Mouse (Mus musculus) ES-Bruce4 (cell line): ENCODE data around the gene Wrap53.

Experiments
- CTCF ChIP-seq: IDR thresholded peaks from one replicate; pipeline ENCODE4 v1.8.1; 2011; ENCODE audit warnings: low read depth, low read length
- POLR2A ChIP-seq: IDR thresholded peaks from one replicate; pipeline ENCODE4 v1.8.1; 2011; ENCODE audit warnings: low read length; ENCODE audit not compliant: insufficient read depth

DNA sequence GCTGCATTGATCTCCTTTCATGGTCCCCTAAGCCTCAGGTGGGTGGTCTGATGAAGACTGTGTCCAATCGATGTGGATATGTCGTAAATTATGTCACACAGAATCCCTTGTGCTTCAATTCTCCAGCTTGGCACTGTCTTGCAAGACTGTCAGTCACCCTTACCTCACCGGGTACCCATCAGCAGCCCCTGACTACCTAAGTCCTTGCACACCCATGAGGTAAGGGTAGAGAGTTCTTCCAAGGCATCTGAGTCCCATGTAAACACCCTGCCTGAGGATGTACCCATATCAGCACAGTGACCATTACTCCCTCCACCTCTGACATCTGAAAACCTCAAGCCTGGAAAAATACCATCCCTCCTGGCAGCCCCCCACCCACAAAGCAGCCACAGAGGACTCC, 24.3 kb upstream of the Wrap53 start:
- TF ChIP-seq POLR2A (no peak), CTCF (no peak)
